Mouse (Mus musculus): ENCODE measurements around the gene Sult2a3. TPM values are rescaled to one million over a fixed set of nuclear protein-coding genes. Genes with fewer than 3 reads are reported as not detected.

The Sult2a3 gene
- 0.07 and 0.16 TPM in 2 replicates for polyA plus RNA-seq (2012; rRNA removed)

GRCm38 (mm10) chr7:14122944-14123343, at the start of gene Sult2a3:
Gene Sult2a3 (minus strand): TSS chr7:14123044.

Other genes starting within 250 kb of the Sult2a3 start
- not detected in 2 replicates for gene Sult2a4, start 133.4 kb downstream of the Sult2a3 start, polyA plus RNA-seq (2012; rRNA removed)
- not detected in 2 replicates for gene Sult2a6, start 131.8 kb upstream of the Sult2a3 start, polyA plus RNA-seq (2012; rRNA removed)
- gene Obox8, start 210.5 kb upstream of the Sult2a3 start, polyA plus RNA-seq (2012; rRNA removed): 0.02 TPM in 1 of 2 replicates, not detected in the other

Data from liver, embryonic 14 days (tissue).